Mouse (Mus musculus) urinary bladder, adult 2 months (tissue): ENCODE measurements around the gene Sh3rf1. TPM values are rescaled to one million over a fixed set of nuclear protein-coding genes. Genes with fewer than 3 reads are reported as not detected.

Source experiments
- DNase-seq: peaks from one replicate; pipeline ENCODE4 v3.0.0; 2022; ENCODE audit warnings: low spot score
- polyA plus RNA-seq: library from polyadenylated mRNA; depleted of rRNA; stranded (reverse); fragments of >200 nt; gene quantifications from 2 replicates; pipeline ENCODE4 v1.2.3, GENCODE M21; 2012; rRNA removed

The Sh3rf1 gene
- polyA plus RNA-seq, 1 experiment, result 12.7 TPM

DNA sequence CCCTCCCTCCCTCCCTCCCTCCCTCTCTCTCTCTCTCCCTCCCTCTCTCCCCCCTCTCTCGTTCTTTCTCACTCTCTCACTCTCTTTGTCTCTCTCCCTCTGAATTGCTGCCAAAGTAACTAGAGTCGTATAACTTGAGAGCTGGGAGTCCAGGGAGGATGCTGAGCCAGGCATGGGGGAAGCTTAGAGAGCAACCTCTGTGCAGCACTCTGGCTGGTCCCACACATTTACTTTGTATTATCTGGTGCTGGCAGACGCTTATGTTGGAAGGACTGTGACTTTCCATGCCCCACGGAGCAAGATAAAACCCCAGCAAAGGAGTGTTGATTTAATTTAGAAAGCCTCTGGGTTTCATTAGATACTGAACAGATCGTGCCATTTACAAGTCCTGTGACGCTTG lies 196.5 kb downstream of the Sh3rf1 start:
- DNase-seq, result no peak

GRCm38 (mm10) chr8:61421606-61422005 lies 197.9 kb downstream of the Sh3rf1 start:
- no peak for DNase-seq

DNA sequence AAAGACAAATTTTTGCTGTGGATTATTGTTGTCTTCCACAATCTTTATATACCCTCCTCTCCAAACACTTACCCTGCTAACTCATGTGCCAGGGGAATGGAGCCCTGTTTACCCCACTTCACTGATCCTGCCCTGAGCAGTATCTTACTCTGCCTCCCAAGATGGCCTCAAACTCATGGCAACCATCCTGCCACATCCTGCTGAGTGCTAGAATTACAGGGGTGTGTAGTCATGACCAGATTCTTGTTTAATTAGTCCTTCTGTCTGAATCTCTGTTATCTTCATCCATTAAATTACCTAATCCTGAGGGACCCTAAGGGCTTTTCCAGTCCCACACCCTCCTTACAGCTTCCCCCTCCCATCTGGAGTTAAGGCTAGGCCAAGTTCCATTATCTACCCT lies 201.5 kb downstream of the Sh3rf1 start:
- DNase-seq, result no peak

GRCm38 (mm10) chr8:61426072-61426471 lies 202.4 kb downstream of the Sh3rf1 start:
- DNase-seq, result no peak

DNA sequence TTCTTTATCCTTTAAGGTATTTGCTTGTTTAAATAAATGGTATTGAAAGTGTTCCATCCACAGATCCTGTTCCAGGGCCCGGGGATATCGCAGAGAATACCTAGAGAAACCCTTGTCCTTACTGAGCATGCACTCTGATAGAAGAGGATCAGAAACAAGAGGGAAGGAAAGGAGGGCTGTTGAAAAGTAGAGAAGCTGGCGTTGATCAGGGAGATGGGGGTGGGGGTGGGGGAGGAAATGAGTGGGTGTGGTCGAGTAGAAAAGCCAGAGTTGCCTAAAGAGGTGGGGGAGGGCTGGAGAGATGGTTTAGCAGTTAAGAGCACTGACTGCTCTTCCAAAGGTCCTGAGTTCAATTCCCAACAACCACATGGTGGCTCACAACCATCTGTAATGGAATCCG lies 203.0 kb downstream of the Sh3rf1 start:
- no peak for DNase-seq

DNA sequence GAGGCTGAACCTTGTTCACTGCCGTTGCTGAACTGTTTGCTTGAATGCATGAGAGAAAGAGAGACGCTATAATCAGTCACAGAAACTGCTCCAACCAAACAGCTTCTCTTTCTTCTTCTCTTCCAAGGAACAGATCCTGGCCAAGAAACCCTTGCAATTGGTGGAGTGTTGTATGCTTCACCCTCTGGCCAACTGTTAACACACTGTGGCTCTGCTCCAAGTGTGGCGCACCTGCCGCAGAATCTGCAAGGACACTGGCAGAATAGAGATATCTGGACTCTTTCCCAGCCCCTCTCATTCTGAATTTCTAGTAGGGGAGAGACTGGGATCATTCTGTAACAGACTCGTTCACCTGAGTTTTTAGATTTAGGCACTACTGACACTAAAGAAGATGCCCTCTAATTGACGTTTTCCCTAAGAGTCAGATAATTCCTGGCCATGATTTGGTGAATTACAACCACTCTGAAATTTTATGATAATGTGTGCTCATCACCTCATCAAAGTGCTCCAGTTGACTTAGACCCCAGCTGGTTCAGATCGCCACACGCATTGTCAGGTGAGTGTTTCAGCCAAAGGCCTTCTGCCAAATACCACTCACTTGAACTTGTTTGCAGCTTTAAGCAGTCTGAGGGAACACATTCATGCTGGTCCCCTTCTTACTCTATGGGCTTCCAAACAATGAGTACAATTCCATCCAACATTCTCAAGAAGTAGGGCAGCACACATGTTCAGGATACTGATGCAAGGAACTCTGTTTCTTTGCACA lies 204.4 kb downstream of the Sh3rf1 start:
- DNase-seq, result no peak

DNA sequence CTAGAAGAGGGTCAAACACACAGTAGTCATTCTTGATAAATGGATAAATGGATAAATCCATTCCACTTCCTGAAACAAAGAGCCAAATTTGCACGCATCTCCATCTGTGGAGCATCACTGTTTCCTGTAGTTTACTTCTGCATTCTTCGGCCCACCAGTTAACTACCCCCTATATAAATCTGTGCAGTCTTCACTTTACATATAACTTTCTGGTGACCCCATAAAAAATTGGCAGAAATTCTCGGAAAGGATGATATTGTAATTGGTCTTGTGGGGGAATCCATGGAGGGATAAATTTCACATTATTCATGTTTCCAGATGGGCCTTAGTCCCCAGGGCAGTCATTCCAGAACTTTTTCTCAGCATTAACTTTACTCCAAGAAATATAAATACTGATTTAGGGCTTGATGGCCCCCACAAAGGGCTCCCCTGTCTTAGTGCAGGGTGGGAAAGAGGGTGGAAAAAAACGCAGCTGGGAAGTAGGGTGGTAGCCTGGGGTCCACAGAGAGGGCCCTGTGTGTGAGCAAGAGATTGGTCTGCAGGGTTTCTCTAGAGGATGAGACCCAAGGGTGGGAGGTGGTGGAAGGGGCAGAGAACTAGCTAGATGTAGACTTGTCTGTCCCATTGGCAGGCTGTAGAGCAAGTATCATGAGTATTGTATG lies 205.3 kb downstream of the Sh3rf1 start:
- no peak for DNase-seq

GRCm38 (mm10) chr8:61435481-61435880 lies 211.8 kb downstream of the Sh3rf1 start:
- DNase-seq, result no peak

- no peak for DNase-seq
These were observed 212.5 kb downstream of the Sh3rf1 start for GRCm38 (mm10) chr8:61436147-61436546.

GRCm38 (mm10) chr8:61436586-61437304 lies 213.1 kb downstream of the Sh3rf1 start:
- no peak for DNase-seq

DNA sequence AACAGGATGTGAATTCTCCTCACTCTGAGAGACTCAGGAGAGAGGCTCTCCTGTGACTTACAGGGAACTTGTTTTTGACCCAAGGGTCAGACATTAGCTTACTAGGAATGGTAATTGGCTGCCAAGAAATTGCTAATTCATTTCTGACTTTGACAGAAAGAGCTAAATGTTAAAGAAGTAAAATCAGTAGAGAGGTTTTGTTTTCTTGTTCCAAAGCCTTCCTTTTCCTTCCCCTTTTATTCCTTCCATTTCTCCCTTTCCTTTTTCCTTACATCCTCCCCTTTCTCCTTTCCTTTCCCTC lies 213.6 kb downstream of the Sh3rf1 start:
- no peak for DNase-seq

DNA sequence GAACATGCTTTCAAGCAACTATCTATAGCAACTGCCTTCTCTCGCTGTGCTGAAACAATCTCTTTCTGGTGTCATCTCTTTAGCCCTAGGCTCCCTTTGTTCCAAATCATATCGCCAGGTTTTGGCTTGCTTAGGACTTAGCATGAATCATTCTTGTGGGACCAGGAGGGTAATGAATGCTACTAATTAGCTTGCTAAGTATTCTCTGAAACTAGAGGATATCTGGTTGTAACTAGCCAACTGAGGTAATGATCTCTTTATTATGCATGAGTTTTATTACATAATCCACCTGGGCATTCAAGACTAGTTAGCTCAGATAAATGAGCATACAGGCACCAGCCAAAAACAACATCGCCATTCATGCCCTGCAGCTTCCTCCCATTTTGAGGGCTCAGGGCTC lies 219.3 kb downstream of the Sh3rf1 start:
- no peak for DNase-seq

- DNase-seq, result no peak
These were observed 220.7 kb downstream of the Sh3rf1 start for GRCm38 (mm10) chr8:61444358-61444757.

Other genes with a start within 250 kb of the Sh3rf1 start
- gene Clcn3, start 240.6 kb upstream of the Sh3rf1 start, polyA plus RNA-seq, result 21.5 and 22.7 TPM in 2 replicates
- 8.8 and 10.9 TPM in 2 replicates for gene Nek1, start 230.7 kb upstream of the Sh3rf1 start, polyA plus RNA-seq